Mouse (Mus musculus) CH12.LX (cell line): ENCODE measurements around the gene Lnx1. TPM values are rescaled to one million over a fixed set of nuclear protein-coding genes. Genes with fewer than 3 reads are reported as not detected.

Source experiments
- DNase-seq: peaks from one replicate; pipeline ENCODE4 v3.0.0-alpha.2; 2013; ENCODE audit errors: extremely low read depth
- H3K27ac ChIP-seq: 2 replicates; pipeline ENCODE4 v1.5.1; 2012; ENCODE audit warnings: low read depth, mild to moderate bottlenecking, control low read depth, moderate library complexity; ENCODE audit not compliant: insufficient read depth
- H3K27me3 ChIP-seq: replicated peaks from 2 replicates; pipeline ENCODE3; 2012; ENCODE audit warnings: inconsistent platforms
- H3K36me3 ChIP-seq, 2 experiments: replicated peaks in 1 of 2; 2 replicates each; pipeline versions ENCODE3 to v1.6.1; 2012; ENCODE audit warnings: inconsistent platforms in 1 of 2, low read length in 1 of 2, mild to moderate bottlenecking in 1 of 2, mixed read lengths in 1 of 2, moderate library complexity in 1 of 2; ENCODE audit not compliant: control insufficient read depth in 1 of 2, insufficient read depth in 1 of 2
- H3K4me1 ChIP-seq, 2 experiments: 2 replicates each; pipeline ENCODE4 v1.6.1; 2012; ENCODE audit warnings: inconsistent platforms in 1 of 2, moderate library complexity in 1 of 2; ENCODE audit not compliant: insufficient read depth in 2 of 2, control insufficient read depth in 1 of 2
- H3K4me2 ChIP-seq: 2 replicates; pipeline ENCODE4 v1.6.1; 2012; ENCODE audit warnings: low read depth, mild to moderate bottlenecking, control low read depth; ENCODE audit not compliant: poor library complexity, insufficient read depth, severe bottlenecking
- H3K4me3 ChIP-seq, 3 experiments: fragments of 150-350 bp in 1 of 3; sonication (generic) in 1 of 3; replicated peaks in 1 of 3; 2 replicates each; pipeline versions ENCODE3 to v1.5.1; 2011 to 2012; ENCODE audit warnings: low read depth in 2 of 3, low read length in 2 of 3, mild to moderate bottlenecking in 2 of 3, moderate library complexity in 2 of 3, control low read depth in 1 of 3, improper control_type of control experiment in 1 of 3, inconsistent platforms in 1 of 3, mixed read lengths in 1 of 3; ENCODE audit not compliant: poor library complexity in 1 of 3
- H3K79me2 ChIP-seq: replicated peaks from 2 replicates; pipeline ENCODE4 v1.6.1; 2012; ENCODE audit warnings: mild to moderate bottlenecking, moderate library complexity; ENCODE audit not compliant: control insufficient read depth, poor library complexity, insufficient read depth, severe bottlenecking; ENCODE audit errors: extremely low read depth
- H3K9ac ChIP-seq: 2 replicates; pipeline ENCODE4 v1.6.1; 2012; ENCODE audit warnings: low read depth, mild to moderate bottlenecking, control low read depth, moderate library complexity; ENCODE audit not compliant: insufficient read depth
- H3K9me3 ChIP-seq: replicated peaks from 2 replicates; pipeline ENCODE3; 2012; ENCODE audit warnings: low read length, inconsistent platforms, mixed read lengths
- NELFE ChIP-seq: IDR thresholded peaks from 2 replicates; pipeline ENCODE4 v1.6.1; 2011; ENCODE audit warnings: low read depth, low read length, improper control_type of control experiment
- dilution Hi-C: fragments of 300-500 bp; cut with MboI; formaldehyde crosslinking; loops from 2 replicates; pipeline ENCODE4 v1.14.3; 2020; ENCODE audit warnings: low sequenced_read_pairs; ENCODE audit not compliant: extremely low pct_unique_long_range_greater_than_20kb, extremely low pct_ligation_motif_present
- in situ Hi-C: fragments of 300-500 bp; cut with MboI; formaldehyde crosslinking; loops from 3 replicates; pipeline ENCODE4 v1.14.3; 2019; ENCODE audit warnings: low sequenced_read_pairs, low pct_ligation_motif_present, low pct_unique_long_range_greater_than_20kb, mixed read lengths
- polyA plus RNA-seq: library from polyadenylated mRNA; unstranded; fragments of >175 nt; gene quantifications from 2 replicates; pipeline ENCODE4 v1.2.1, GENCODE M21; 2012; ENCODE audit warnings: low read depth; ENCODE audit not compliant: insufficient read length
- total RNA-seq, 2 experiments: library from RNA; depleted of rRNA; stranded (reverse); fragments of 300-350 nt in 1 of 2; fragments of >200 nt in 1 of 2; gene quantifications; 2 replicates each; pipeline ENCODE4 v1.2.3; 2012 to 2014

The Lnx1 gene
- total and polyA plus RNA-seq, 3 experiments: 0.08 to 0.26 (median 0.16) TPM

- Histone ChIP-seq H3K4me1 (peaks cover 0 to 4% of the 10 kb centered on the region in 2 experiments; a peak in 1 of 4 replicates), H3K36me3 (peaks cover 47 to 90% of the 10 kb centered on the region in 2 experiments), H3K4me2 (no peak overlapping the region), H3K9ac (no peak overlapping the region), H3K9me3 (no peaks in the 10 kb centered on the region), H3K27ac (no peak overlapping the region), H3K79me2 (peaks cover 37% of the 10 kb centered on the region), H3K4me3 (no peak overlapping the region), H3K27me3 (no peaks in the 10 kb centered on the region)
- in situ Hi-C loops: no loop called here
- dilution Hi-C loops: no loop called here
- DNase-seq: no peak
- TF ChIP-seq NELFE: no peak
These were observed 157.1 kb downstream of the Lnx1 start for GRCm38 (mm10) chr5:74545606-74546005.

Other genes starting within 250 kb of the Lnx1 start
- gene Scfd2, start 171.2 kb downstream of the Lnx1 start, total RNA-seq (2012; rRNA removed): 13.2 and 22.2 TPM in 2 replicates
- 17.4 and 18.0 TPM in 2 replicates for gene Scfd2, start 171.2 kb downstream of the Lnx1 start, total RNA-seq (2014; rRNA removed)
- 13.1 and 14.4 TPM in 2 replicates for gene Scfd2, start 171.2 kb downstream of the Lnx1 start, polyA plus RNA-seq
- 72.0 and 73.4 TPM in 2 replicates for gene Fip1l1, start 167.5 kb downstream of the Lnx1 start, total RNA-seq (2012; rRNA removed)
- 83.1 and 91.3 TPM in 2 replicates for gene Fip1l1, start 167.5 kb downstream of the Lnx1 start, total RNA-seq (2014; rRNA removed)
- 171 and 188 TPM in 2 replicates for gene Fip1l1, start 167.5 kb downstream of the Lnx1 start, polyA plus RNA-seq